Mouse (Mus musculus): ENCODE results near the gene Arvcf.

DNA sequence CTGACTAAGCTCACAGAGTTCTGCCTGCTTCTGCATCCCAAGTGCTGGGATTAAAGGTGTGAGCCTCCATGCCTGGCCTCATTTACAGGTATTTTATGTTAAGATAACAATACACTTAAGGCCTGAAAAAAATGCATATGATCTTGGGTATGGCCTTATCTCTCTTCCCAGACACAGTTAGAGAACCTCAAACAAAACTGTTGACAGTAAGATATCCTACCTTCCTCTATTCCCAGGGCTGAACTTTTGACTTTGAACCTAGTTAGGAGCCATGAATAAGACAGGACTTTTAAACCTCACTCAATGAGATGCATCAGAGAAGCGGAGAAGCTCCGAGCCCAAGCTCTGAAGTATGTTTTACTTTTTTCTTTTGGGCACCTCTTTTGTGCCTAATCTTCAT lies 5.9 kb upstream of the Arvcf start:
- no peak for TF ChIP-seq CTCF (IDR thresholded peaks at IDR 0.05; ENCODE audit: low read depth)
- TF ChIP-seq EP300 (IDR thresholded peaks at IDR 0.05; ENCODE audit: low read depth), result no peak
